In genomic region chr14:118162640-118163039, GRCm38 (mm10) we compare ENCODE assay signal across 19 mouse cellular contexts. TPM values are rescaled to one million over a fixed set of nuclear protein-coding genes. Genes with fewer than 3 reads are reported as not detected.
DNase-seq lines count a peak whose midpoint lies in the region; ATAC-seq and TF ChIP-seq lines count a peak whose summit lies in the region.
"Had no signal": no experiment of that assay in that cellular context is flagged by ENCODE, and none has a peak within 500 bp of the region (broad histone marks: within the 10 kb centered on the region; RNA-seq: fewer than 3 reads in every experiment).

No protein-coding gene starts in this region.

- H3K4me1 ChIP-seq in forebrain, postnatal 0 days (ENCODE audit: insufficient read depth): no peaks in the 10 kb centered on the region
- H3K4me1 ChIP-seq in forebrain, embryonic 11.5 days (replicated peaks; ENCODE audit: control insufficient read depth, insufficient read depth, low read length): no peaks in the 10 kb centered on the region
- peaks cover 6% of the 10 kb centered on the region; the same call in 1 of the 2 replicates for H3K4me1 ChIP-seq in heart, embryonic 15.5 days (replicated peaks)
- no peaks in the 10 kb centered on the region for H3K4me1 ChIP-seq in liver, postnatal 0 days (ENCODE audit: insufficient read depth)
- H3K4me1 ChIP-seq in hindbrain, embryonic 12.5 days: no peaks in the 10 kb centered on the region
- H3K4me1 ChIP-seq: hindbrain, embryonic 15.5 days; kidney, embryonic 15.5 days; limb, embryonic 12.5 days; liver, embryonic 13.5 days had no signal

- H3K27me3 ChIP-seq in forebrain, postnatal 0 days (ENCODE audit: insufficient read depth, low read length): no peaks in the 10 kb centered on the region
- H3K27me3 ChIP-seq in forebrain, embryonic 11.5 days (ENCODE audit: control insufficient read depth, insufficient read depth, low read length): no peaks in the 10 kb centered on the region
- H3K27me3 ChIP-seq in heart, embryonic 15.5 days: no peaks in the 10 kb centered on the region
- no peaks in the 10 kb centered on the region for H3K27me3 ChIP-seq in liver, postnatal 0 days (ENCODE audit: insufficient read depth, low read length)
- H3K27me3 ChIP-seq in hindbrain, embryonic 12.5 days: no peaks in the 10 kb centered on the region
- H3K27me3 ChIP-seq: CH12.LX; hindbrain, embryonic 15.5 days; kidney, embryonic 15.5 days; limb, embryonic 12.5 days; liver, embryonic 13.5 days had no signal

- H3K9ac ChIP-seq in forebrain, postnatal 0 days: no peak overlapping the region
- no peak overlapping the region for H3K9ac ChIP-seq in forebrain, embryonic 11.5 days (ENCODE audit: low read length)
- no peak overlapping the region for H3K9ac ChIP-seq in heart, embryonic 15.5 days
- H3K9ac ChIP-seq in liver, postnatal 0 days (replicated peaks): no peak overlapping the region
- H3K9ac ChIP-seq in hindbrain, embryonic 12.5 days: no peak overlapping the region
- H3K9ac ChIP-seq: hindbrain, embryonic 15.5 days; kidney, embryonic 15.5 days; limb, embryonic 12.5 days; liver, embryonic 13.5 days had no signal

- intact Hi-C loops in left cerebral cortex, postnatal 25 days (cut with DNase I): no loop called here
- intact Hi-C loops in left cerebral cortex, postnatal 4 days (cut with DNase I): no loop called here

- no peaks in the 10 kb centered on the region for H3K9me3 ChIP-seq in forebrain, postnatal 0 days (ENCODE audit: low read length)
- no peaks in the 10 kb centered on the region for H3K9me3 ChIP-seq in forebrain, embryonic 11.5 days (ENCODE audit: control insufficient read depth, low read length)
- no peaks in the 10 kb centered on the region for H3K9me3 ChIP-seq in heart, embryonic 15.5 days (replicated peaks)
- H3K9me3 ChIP-seq in liver, postnatal 0 days (ENCODE audit: low read length): no peaks in the 10 kb centered on the region
- no peaks in the 10 kb centered on the region for H3K9me3 ChIP-seq in hindbrain, embryonic 12.5 days (replicated peaks)
- H3K9me3 ChIP-seq: hindbrain, embryonic 15.5 days; kidney, embryonic 15.5 days; limb, embryonic 12.5 days; liver, embryonic 13.5 days had no signal

- peak; percentile 40 for DNase-seq in forebrain, postnatal 0 days
- no peak for DNase-seq in forebrain, embryonic 11.5 days (ENCODE audit: low spot score)
- DNase-seq in left cerebral cortex, postnatal 25 days (ENCODE audit: low spot score in 2 of 2): peak; percentile 31 to 58
- DNase-seq in left cerebral cortex, postnatal 4 days: no peak
- DNase-seq in brain, adult 2 months (ENCODE audit: low read depth, low spot score): peak; percentile 66
- DNase-seq in liver, postnatal 0 days: no peak
- DNase-seq: adrenal gland, postnatal 14 days; cerebellum, adult 2 months; liver, embryonic 13.5 days; thymus, adult 18-20 months had no signal

- no peak overlapping the region for H3K4me2 ChIP-seq in forebrain, postnatal 0 days (ENCODE audit: low read depth)
- H3K4me2 ChIP-seq in forebrain, embryonic 11.5 days (ENCODE audit: low read depth, low read length, severe bottlenecking): no peak overlapping the region
- peak overlapping the region; percentile 40 for H3K4me2 ChIP-seq in heart, embryonic 15.5 days
- H3K4me2 ChIP-seq in liver, postnatal 0 days (ENCODE audit: low read depth, low read length): no peak overlapping the region
- H3K4me2 ChIP-seq in hindbrain, embryonic 12.5 days (replicated peaks): no peak overlapping the region
- H3K4me2 ChIP-seq: hindbrain, embryonic 15.5 days; kidney, embryonic 15.5 days; limb, embryonic 12.5 days; liver, embryonic 13.5 days had no signal

- TF ChIP-seq EP300 in liver, postnatal 0 days (IDR thresholded peaks at IDR 0.05; ENCODE audit: low read depth): no peak

- ATAC-seq in forebrain, postnatal 0 days: peak; percentile 73
- no peak for ATAC-seq in forebrain, embryonic 11.5 days (replicated peaks; ENCODE audit: low FRiP score)
- ATAC-seq in heart, embryonic 15.5 days (replicated peaks; ENCODE audit: insufficient number of reproducible peaks, insufficient read depth, low FRiP score, low read depth): peak; percentile 66; the same call in 1 of the 2 replicates
- ATAC-seq in liver, postnatal 0 days: no peak
- ATAC-seq in hindbrain, embryonic 12.5 days (ENCODE audit: low FRiP score): no peak
- ATAC-seq: intestine, embryonic 16.5 days; midbrain, embryonic 16.5 days had no signal

- H3K36me3 ChIP-seq in forebrain, postnatal 0 days (ENCODE audit: insufficient read depth): peaks cover 33% of the 10 kb centered on the region
- H3K36me3 ChIP-seq in forebrain, embryonic 11.5 days (ENCODE audit: control insufficient read depth, insufficient read depth, low read length): peaks cover 4% of the 10 kb centered on the region; the same call in 1 of the 2 replicates
- peaks cover 28% of the 10 kb centered on the region for H3K36me3 ChIP-seq in heart, embryonic 15.5 days
- peaks cover 29% of the 10 kb centered on the region for H3K36me3 ChIP-seq in liver, postnatal 0 days (replicated peaks; ENCODE audit: insufficient read depth, low read length)
- peaks cover 38% of the 10 kb centered on the region for H3K36me3 ChIP-seq in hindbrain, embryonic 12.5 days

- 37% methylated on average over 14 of the region's 14 CpGs for WGBS in forebrain, postnatal 0 days
- WGBS in forebrain, embryonic 11.5 days: 70% methylated on average over 14 of the region's 14 CpGs
- 44% methylated on average over 14 of the region's 14 CpGs for WGBS in heart, embryonic 15.5 days
- 85% methylated on average over 14 of the region's 14 CpGs for WGBS in liver, postnatal 0 days (ENCODE audit: insufficient replicate concordance)
- WGBS in hindbrain, embryonic 12.5 days: 71% methylated on average over 14 of the region's 14 CpGs

- H3K4me3 ChIP-seq in forebrain, postnatal 0 days (ENCODE audit: low read depth, low read length): no peak overlapping the region
- no peak overlapping the region for H3K4me3 ChIP-seq in forebrain, embryonic 11.5 days (ENCODE audit: low read depth, low read length)
- H3K4me3 ChIP-seq in heart, embryonic 15.5 days: no peak overlapping the region
- no peak overlapping the region for H3K4me3 ChIP-seq in liver, postnatal 0 days (ENCODE audit: low read depth, low read length)
- no peak overlapping the region for H3K4me3 ChIP-seq in hindbrain, embryonic 12.5 days
- H3K4me3 ChIP-seq: erythroblast, embryonic 14.5 days; hindbrain, embryonic 15.5 days; kidney, embryonic 15.5 days; limb, embryonic 12.5 days; liver, embryonic 13.5 days had no signal

- H3K27ac ChIP-seq in forebrain, postnatal 0 days (ENCODE audit: low read depth, low read length): no peak overlapping the region
- no peak overlapping the region for H3K27ac ChIP-seq in forebrain, embryonic 11.5 days (ENCODE audit: low read depth, low read length)
- H3K27ac ChIP-seq in heart, embryonic 15.5 days: peak overlapping the region; percentile 52
- H3K27ac ChIP-seq in liver, postnatal 0 days (ENCODE audit: low read depth): no peak overlapping the region
- no peak overlapping the region for H3K27ac ChIP-seq in hindbrain, embryonic 12.5 days
- H3K27ac ChIP-seq: hindbrain, embryonic 15.5 days; kidney, embryonic 15.5 days; limb, embryonic 12.5 days; liver, embryonic 13.5 days had no signal

- peak; percentile 23; the same call in 1 of the 2 replicates for TF ChIP-seq CTCF in forebrain, postnatal 0 days (IDR thresholded peaks at IDR 0.05; ENCODE audit: low read depth)
- TF ChIP-seq CTCF in liver, postnatal 0 days (IDR thresholded peaks at IDR 0.05; ENCODE audit: low read depth): no peak

RNA-seq across cellular contexts. Expression of gene Gpr180, which starts 25.7 kb away (rescaled TPM):
- total RNA-seq in forebrain, postnatal 0 days (2014; rRNA removed): 33.4 and 37.7 TPM in 2 replicates
- polyA plus RNA-seq in forebrain, postnatal 0 days (2015; fragmentation: Nextera tagmentation; extraction: Ambion mirVana): 37.5 and 38.2 TPM in 2 replicates
- 36.2 and 39.3 TPM in 2 replicates for polyA plus RNA-seq in forebrain, embryonic 11.5 days (2014; fragmentation: Nextera tagmentation; extraction: Ambion mirVana)
- 10 to 100 TPM; 31.5 to 32.2 TPM for total RNA-seq in left cerebral cortex, postnatal 25 days (2021)
- 10 to 100 TPM; 24.5 to 27.2 TPM for total RNA-seq in left cerebral cortex, postnatal 4 days (2021)
- polyA plus RNA-seq in heart, embryonic 15.5 days (2015; fragmentation: Nextera tagmentation; extraction: Ambion mirVana): 35.8 and 43.7 TPM in 2 replicates
- 12.3 and 13.4 TPM in 2 replicates for polyA plus RNA-seq in liver, postnatal 0 days (2015; fragmentation: Nextera tagmentation; extraction: Ambion mirVana)
- 36.4 and 38.6 TPM in 2 replicates for polyA plus RNA-seq in hindbrain, embryonic 12.5 days (2016; fragmentation: Nextera tagmentation; extraction: Ambion mirVana)

RNA-seq across cellular contexts. Expression of gene Tgds, which starts 30.1 kb away (rescaled TPM):
- total RNA-seq in forebrain, postnatal 0 days (2014; rRNA removed): 8.8 and 8.9 TPM in 2 replicates
- 7.2 and 8.4 TPM in 2 replicates for polyA plus RNA-seq in forebrain, postnatal 0 days (2015; fragmentation: Nextera tagmentation; extraction: Ambion mirVana)
- polyA plus RNA-seq in forebrain, embryonic 11.5 days (2014; fragmentation: Nextera tagmentation; extraction: Ambion mirVana): 27.6 and 30.3 TPM in 2 replicates
- 1 to 10 TPM; 6.6 to 9.4 TPM for total RNA-seq in left cerebral cortex, postnatal 25 days (2021)
- total RNA-seq in left cerebral cortex, postnatal 4 days (2021): 10 to 100 TPM in 1 of 2 experiments, 1 to 10 TPM in 1; 7.9 to 10.3 TPM
- polyA plus RNA-seq in heart, embryonic 15.5 days (2015; fragmentation: Nextera tagmentation; extraction: Ambion mirVana): 25.7 and 25.8 TPM in 2 replicates
- polyA plus RNA-seq in liver, postnatal 0 days (2015; fragmentation: Nextera tagmentation; extraction: Ambion mirVana): 15.5 and 16.0 TPM in 2 replicates
- polyA plus RNA-seq in hindbrain, embryonic 12.5 days (2016; fragmentation: Nextera tagmentation; extraction: Ambion mirVana): 28.7 and 31.4 TPM in 2 replicates
- polyA plus RNA-seq: erythroblast, embryonic 14.5 days had no signal

Comparison
In these comparisons a context has a peak if more than half of its experiments do, and no peak if none do; other contexts are left out.
1. ATAC-seq: peak in forebrain, postnatal 0 days (single experiment) and heart, embryonic 15.5 days (single experiment); none in forebrain, embryonic 11.5 days (single experiment), liver, postnatal 0 days (single experiment) and hindbrain, embryonic 12.5 days (single experiment).
2. DNase-seq: peak in forebrain, postnatal 0 days (single experiment), left cerebral cortex, postnatal 25 days (2 of 2) and brain, adult 2 months (single experiment); none in forebrain, embryonic 11.5 days (single experiment), left cerebral cortex, postnatal 4 days (single experiment) and liver, postnatal 0 days (single experiment).